Mouse (Mus musculus) gastrocnemius, postnatal 36 days (tissue): ENCODE measurements around the gene Rsf1. TPM values are rescaled to one million over a fixed set of nuclear protein-coding genes. Genes with fewer than 3 reads are reported as not detected.

Experiments used
- DNase-seq, 2 experiments: peaks; one replicate each; pipeline ENCODE4 v3.0.0; 2022
- intact Hi-C: fragments of 180-260 bp; cut with DNase I; formaldehyde crosslinking; loops from one replicate; pipeline ENCODE4 v1.15.1; 2025
- long read RNA-seq, 2 experiments: library from polyadenylated mRNA; stranded (forward); transcript quantifications; one replicate each; pipeline ENCODE4 v2.0.0; 2021
- total RNA-seq, 2 experiments: library from RNA; stranded (reverse); gene quantifications; 2 replicates each; pipeline ENCODE4 v1.2.3; 2021

The Rsf1 gene
- 10 to 100 TPM; 11.9 to 13.4 TPM for total RNA-seq
- long read RNA-seq, experiment 1, full-length matches to known transcripts, result 1 of 3 reads
- long read RNA-seq, experiment 1, partial matches to known transcripts, result 1 of 3 reads
- long read RNA-seq, experiment 1, other reads (novel, unspliced or antisense), result 1 of 3 reads
- long read RNA-seq, experiment 2, full-length matches to known transcripts, result 1 of 3 reads
- long read RNA-seq, experiment 2, partial matches to known transcripts, result 1 of 3 reads
- long read RNA-seq, experiment 2, other reads (novel, unspliced or antisense), result 1 of 3 reads

- intact Hi-C loops, result loop anchor here (2.0 kb wide), 2 partner anchors 99 to 153 kb away; partner anchors contain the start of gene Ints4
- peak; percentile 89 to 93 for DNase-seq
Observed at GRCm38 (mm10) chr7:97579067-97579975, at the start of gene Rsf1, which contains the start of gene Aamdc. Gene Rsf1 (plus strand): TSS chr7:97579889. Gene Aamdc (minus strand): TSS chr7:97579497.

DNA sequence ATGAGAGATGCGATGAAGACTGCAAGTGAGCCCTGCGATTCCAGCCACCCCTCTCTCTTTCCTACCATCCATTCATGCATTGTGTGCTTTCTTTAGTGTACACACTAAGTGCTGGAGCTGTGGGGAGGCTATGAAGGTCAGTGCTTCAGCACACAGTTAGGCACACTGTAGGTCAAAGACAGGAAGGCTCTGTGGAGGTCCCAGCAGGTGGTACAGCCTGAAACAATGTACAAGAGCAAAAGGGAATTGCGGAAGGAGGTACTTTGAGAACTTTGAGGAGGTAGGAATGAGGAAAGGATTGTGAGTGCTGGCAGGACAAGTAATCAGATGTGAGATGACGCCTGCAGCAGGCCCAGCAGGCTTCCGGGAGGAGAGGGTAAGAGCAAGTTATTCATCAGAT, 44.2 kb upstream of the Rsf1 start:
- no peak for DNase-seq
- intact Hi-C loops, result no loop called here

GRCm38 (mm10) chr7:97536571-97536970, 43.1 kb upstream of the Rsf1 start:
- intact Hi-C loops, result no loop called here
- DNase-seq, result no peak

GRCm38 (mm10) chr7:97546462-97546861, 33.2 kb upstream of the Rsf1 start:
- DNase-seq, result peak in 1 of 2 experiments; percentile 28

GRCm38 (mm10) chr7:97549301-97549700, 30.4 kb upstream of the Rsf1 start:
- intact Hi-C loops, result loop anchor here (10.0 kb wide), 1 partner anchor 124 kb away; no protein-coding TSS in a partner anchor

More at GRCm38 (mm10) chr7:97546462-97546861, 33.2 kb upstream of the Rsf1 start:
- intact Hi-C loops, result loop anchor here (2.0 to 10.0 kb wide), 2 partner anchors 20 to 122 kb away; no protein-coding TSS in a partner anchor

GRCm38 (mm10) chr7:97550673-97551072, 29.0 kb upstream of the Rsf1 start:
- no peak for DNase-seq
- intact Hi-C loops, result no loop called here

More at GRCm38 (mm10) chr7:97549301-97549700, 30.4 kb upstream of the Rsf1 start:
- no peak for DNase-seq

DNA sequence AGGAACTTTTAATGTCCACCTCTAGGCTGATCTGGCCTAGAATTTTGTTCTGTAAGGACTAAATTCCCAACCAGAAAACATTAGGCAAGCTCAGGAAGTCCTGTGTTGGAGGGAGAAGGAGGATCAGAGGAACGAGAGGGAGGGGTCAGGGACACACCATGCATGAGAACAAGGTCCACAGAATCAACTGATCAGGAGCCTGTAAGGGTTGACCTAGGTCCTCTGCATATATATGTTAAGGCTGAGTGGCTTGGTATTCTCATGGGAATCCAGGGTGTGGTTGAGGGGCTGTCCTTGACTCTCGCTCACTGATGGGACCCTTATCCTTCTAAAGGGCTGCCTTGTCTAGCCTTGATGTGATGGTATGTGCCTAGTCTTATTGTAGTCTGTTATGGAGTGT, 16.1 kb upstream of the Rsf1 start:
- intact Hi-C loops, result loop anchor here (5.0 kb wide), 1 partner anchor 104 kb away; no protein-coding TSS in a partner anchor
- DNase-seq, result no peak

GRCm38 (mm10) chr7:97569372-97569771, 10.3 kb upstream of the Rsf1 start:
- no peak for DNase-seq
- intact Hi-C loops, result no loop called here

DNA sequence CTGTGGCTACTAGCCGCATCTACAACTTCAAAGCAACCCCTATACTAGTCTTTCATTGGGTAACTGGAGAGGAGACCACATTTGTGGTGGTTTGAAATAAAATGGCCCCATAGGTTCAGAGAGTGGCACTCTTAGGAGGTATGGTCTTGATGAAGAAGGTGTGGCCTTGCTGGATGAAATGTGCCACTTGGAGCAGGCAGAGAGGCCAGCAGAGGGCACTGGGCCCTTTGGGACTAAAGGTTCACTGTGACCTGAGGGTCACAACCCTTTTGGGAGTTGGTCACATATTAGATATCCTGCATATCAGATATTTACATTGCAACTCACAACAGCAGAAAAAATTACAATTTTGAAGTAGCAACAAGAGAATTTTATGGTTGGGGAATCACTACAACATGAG, 9.3 kb upstream of the Rsf1 start:
- no peak for DNase-seq
- intact Hi-C loops, result no loop called here

DNA sequence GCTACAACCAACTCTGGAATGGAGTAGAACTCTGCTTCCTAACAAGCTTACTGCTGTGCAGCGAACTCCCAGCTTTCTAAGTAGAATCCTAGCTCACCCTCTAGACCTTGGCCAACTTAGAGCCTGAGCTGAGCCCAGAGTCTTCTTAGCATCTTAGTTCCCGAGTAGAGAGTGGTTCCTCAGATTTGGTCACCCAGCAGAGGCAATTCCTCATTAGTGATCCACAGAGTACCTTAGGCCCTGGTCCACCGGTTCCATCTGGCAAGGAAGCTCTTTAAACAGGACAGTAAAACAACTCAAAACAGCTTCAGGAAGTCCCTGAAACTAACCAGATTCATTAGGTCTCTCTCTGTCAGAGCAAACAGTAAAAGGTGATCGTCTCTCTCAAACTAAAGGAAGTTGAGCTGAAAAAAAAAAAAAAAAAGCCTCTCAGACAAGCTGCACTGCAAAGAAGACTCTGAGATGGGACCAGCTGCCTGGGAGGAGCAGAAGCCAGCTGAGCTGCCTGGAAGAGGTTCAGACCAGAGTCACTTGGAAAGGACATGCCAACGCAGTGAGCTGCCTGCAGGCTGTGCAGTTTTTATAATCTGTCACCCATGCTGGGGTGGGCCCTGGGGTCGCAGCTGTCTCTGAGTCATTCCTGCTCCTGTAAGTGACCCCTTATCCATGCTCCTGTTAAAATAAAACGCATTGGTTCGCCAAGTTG, 1.2 kb upstream of the Rsf1 start:
- intact Hi-C loops, result loop anchor here (2.0 kb wide), 2 partner anchors 98 to 152 kb away; partner anchors contain the start of gene Ints4
- DNase-seq, result peak; percentile 43 to 49

DNA sequence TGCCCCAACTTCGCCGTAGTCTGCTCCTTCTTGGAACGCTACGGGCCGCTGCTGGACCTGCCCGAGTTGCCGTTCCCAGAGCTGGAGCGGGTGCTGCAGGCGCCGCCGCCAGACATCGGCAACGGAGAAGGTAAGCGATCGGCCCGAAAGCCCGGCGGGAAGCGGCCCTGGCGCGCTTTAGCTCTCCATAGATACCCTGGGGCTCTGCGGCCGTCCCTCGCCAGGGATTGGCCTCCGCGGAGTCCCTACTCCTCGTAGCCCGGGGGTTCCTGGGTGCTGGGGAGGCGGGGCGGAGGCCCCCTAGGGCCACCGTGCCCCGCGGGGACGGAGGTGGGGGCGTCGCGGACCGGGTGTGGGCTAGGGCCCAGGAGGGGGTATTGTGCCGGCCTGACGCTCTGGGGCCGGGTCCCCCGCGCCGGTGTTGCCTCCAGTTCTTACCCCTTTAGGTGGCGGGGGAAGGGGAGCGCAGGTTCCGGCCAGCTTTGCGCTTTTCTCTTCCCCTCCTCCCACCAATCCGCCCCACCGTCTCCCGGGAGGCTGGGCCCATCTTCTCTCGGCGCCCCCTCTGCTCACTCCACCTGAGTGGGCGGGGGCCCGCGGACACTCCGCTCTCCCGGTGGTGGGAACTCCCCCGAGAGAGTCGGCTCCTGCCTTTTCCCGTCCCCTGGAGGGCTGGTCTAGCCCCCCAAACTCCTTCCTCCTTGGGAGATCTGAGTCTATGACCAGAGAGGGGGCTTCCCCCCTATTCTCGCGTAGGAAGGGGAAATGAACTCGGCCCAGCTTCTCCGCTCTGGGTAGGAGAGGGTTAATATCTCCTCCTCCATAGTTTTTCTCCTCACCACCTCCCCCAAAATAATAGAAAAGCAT, 520 bp downstream of the Rsf1 start:
- intact Hi-C loops, result loop anchor here (2.0 kb wide), 2 partner anchors 99 to 153 kb away; partner anchors contain the start of gene Ints4

DNA sequence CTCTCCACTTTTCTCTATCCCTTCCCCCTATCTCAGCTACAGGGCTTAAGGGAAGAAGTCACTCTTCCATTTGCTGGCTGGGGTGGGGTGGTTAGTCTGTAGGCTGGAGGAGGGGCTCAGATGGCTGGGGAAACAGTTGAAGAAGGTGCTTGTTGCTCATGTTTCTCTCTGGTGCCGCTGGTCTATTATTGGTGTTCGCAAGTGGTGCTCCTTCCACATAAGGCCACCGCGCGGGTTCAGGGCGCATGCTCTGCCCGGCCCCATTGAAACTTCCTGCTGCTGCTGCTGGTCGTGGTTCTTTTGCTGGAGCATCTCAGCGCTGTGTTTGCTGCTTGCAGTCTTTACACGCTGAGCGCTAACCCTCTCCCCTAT, 1.1 kb downstream of the Rsf1 start:
- intact Hi-C loops, result no loop called here
- DNase-seq, result peak; percentile 72 to 73

More for the DNA sequence above, 520 bp downstream of the Rsf1 start:
- peak; percentile 12 to 43 for DNase-seq

DNA sequence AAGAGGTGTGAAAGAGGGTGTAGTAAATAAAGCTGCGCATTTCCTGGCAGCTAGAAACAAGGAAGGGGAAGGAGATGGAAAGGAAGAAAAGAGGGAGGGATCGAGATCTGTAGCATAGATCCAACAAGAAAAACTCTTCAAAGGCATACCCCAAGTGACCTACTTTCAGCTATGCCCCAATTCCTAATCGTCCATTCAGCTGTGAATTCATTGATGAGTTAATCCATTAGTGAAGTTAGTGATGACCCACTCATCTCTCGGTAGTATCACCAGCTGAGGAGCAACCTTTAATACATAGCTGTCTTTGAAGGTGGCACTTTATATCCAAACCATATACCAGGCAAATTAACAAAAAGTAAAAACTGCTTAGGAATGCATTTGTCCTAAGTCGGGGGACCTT, 8.8 kb downstream of the Rsf1 start:
- intact Hi-C loops, result no loop called here

DNA sequence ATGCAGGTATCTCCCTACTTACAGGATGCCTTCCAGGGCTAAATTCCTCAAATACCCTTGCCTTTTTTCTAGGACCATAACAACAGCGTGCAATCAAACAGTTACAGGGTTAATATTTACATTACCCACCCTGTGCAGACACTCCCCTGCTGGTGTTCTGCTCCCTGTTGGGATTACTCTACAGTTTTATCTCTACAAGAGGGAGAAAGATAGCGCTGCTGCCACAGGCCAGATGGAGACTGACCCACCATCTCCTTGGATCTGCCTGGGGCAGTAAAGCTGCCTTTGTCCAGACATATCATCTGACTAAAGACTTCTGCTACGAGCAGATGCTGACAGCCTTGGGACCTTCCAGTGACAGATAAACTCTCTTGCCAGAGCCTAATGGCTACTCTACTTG, 10.8 kb downstream of the Rsf1 start:
- intact Hi-C loops, result no loop called here
- DNase-seq, result no peak

More for the DNA sequence above, 8.8 kb downstream of the Rsf1 start:
- no peak for DNase-seq

GRCm38 (mm10) chr7:97591336-97591735, 11.6 kb downstream of the Rsf1 start:
- DNase-seq, result no peak
- intact Hi-C loops, result no loop called here

- intact Hi-C loops, result no loop called here
Observed at GRCm38 (mm10) chr7:97592396-97592795, 12.7 kb downstream of the Rsf1 start.

DNA sequence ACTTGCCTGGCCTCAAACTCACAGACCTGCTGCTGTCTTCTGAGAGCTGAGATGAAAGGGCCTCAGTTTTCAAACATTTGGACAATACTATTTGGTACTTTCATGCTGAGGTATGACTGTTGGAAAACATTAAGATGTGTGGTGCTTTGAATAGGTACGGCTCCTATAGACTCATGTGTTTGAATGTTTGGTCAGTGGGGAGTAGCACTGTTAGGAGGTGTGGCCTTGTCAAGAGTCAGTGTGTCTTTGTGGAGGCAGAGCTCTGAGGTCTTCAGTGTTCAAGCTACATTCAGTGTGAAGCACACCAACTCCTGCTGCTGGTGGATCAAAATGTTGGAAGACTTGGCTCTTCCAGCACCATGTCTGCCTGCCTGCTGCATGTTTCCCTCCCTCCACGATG, 13.8 kb downstream of the Rsf1 start:
- intact Hi-C loops, result no loop called here
- DNase-seq, result no peak

More at GRCm38 (mm10) chr7:97592396-97592795, 12.7 kb downstream of the Rsf1 start:
- no peak for DNase-seq

- intact Hi-C loops, result no loop called here
- DNase-seq, result no peak
Observed at GRCm38 (mm10) chr7:97598548-97598947, 18.9 kb downstream of the Rsf1 start.

DNA sequence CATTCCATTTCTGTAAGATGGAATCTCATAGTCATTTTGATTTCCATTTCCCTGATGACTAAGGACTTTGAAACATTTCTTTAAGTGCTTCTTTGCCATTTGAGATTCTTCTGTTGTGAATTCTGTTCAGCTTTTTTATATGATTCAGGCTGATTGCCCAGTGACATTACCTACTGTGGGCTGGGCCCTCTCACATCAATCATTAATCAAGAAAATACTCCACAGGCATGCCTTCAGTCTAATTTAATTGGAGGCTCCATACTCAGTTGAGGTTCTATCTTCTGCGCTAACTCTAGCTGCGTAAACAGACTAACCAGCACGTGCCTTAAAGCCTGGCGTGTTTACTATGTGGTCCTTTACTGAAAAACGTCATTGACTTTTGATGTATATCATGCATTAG, 41.7 kb downstream of the Rsf1 start:
- intact Hi-C loops, result no loop called here
- DNase-seq, result no peak
